Mouse (Mus musculus): ENCODE data around the gene Alg14. TPM values are rescaled to one million over a fixed set of nuclear protein-coding genes. Genes with fewer than 3 reads are reported as not detected.

The Alg14 gene
- total and polyA plus RNA-seq, 3 experiments = 6.0 to 10.2 (median 6.3) TPM

- in situ Hi-C loops (cut with MboI; ENCODE audit: low pct_ligation_motif_present, low pct_unique_long_range_greater_than_20kb, low sequenced_read_pairs) = no loop called here
- H3K27me3 ChIP-seq (replicated peaks) = no peaks in the 10 kb centered on the region
- no peaks in the 10 kb centered on the region for H3K79me2 ChIP-seq (replicated peaks; ENCODE audit: control insufficient read depth, extremely low read depth, insufficient read depth, poor library complexity, severe bottlenecking)
- no peak for DNase-seq (ENCODE audit: extremely low read depth)
- no peak overlapping the region for H3K9ac ChIP-seq (ENCODE audit: insufficient read depth, low read depth)
- H3K27ac ChIP-seq (ENCODE audit: insufficient read depth, low read depth) = no peak overlapping the region
- H3K4me3 ChIP-seq (replicated peaks in 1 of 3; ENCODE audit: low read depth in 2 of 3, low read length in 2 of 3, poor library complexity in 1 of 3) = no peak overlapping the region
- H3K9me3 ChIP-seq (replicated peaks; ENCODE audit: low read length) = no peaks in the 10 kb centered on the region
- no peak overlapping the region for H3K4me2 ChIP-seq (ENCODE audit: insufficient read depth, low read depth, poor library complexity, severe bottlenecking)
- TF ChIP-seq JUN (IDR thresholded peaks at IDR 0.05; ENCODE audit: insufficient read depth, low read depth, low read length) (no peak), KAT2A (IDR thresholded peaks at IDR 0.05; ENCODE audit: insufficient replicate concordance, low read length) (no peak), USF2 (conservative IDR thresholded peaks at IDR 0.05; ENCODE audit: low read depth, low read length) (no peak), MEF2A (IDR thresholded peaks at IDR 0.05; ENCODE audit: borderline replicate concordance, low read depth, low read length) (no peak), ETS1 (conservative IDR thresholded peaks at IDR 0.05; ENCODE audit: low read depth, low read length) (no peak), SIN3A (IDR thresholded peaks at IDR 0.05; ENCODE audit: low read length) (no peak), POLR2A (IDR thresholded peaks at IDR 0.05; ENCODE audit: low read depth, low read length) (no peak), CHD1 (IDR thresholded peaks at IDR 0.05; ENCODE audit: low read depth, low read length) (no peak)
- peaks cover 0 to 4% of the 10 kb centered on the region in 2 experiments; a peak in 1 of 4 replicates for H3K4me1 ChIP-seq (ENCODE audit: control insufficient read depth in 1 of 2, insufficient read depth in 2 of 2)
- dilution Hi-C loops (cut with MboI; ENCODE audit: extremely low pct_ligation_motif_present, extremely low pct_unique_long_range_greater_than_20kb, low sequenced_read_pairs) = no loop called here
- H3K36me3 ChIP-seq (replicated peaks in 1 of 2; ENCODE audit: control insufficient read depth in 1 of 2, insufficient read depth in 1 of 2, low read length in 1 of 2) = no peaks in the 10 kb centered on the region
Observed at GRCm38 (mm10) chr3:121408386-121408785, 116.8 kb downstream of the Alg14 start.

GRCm38 (mm10) chr3:121411450-121411849 is 119.9 kb downstream of the Alg14 start:
- H3K4me2 ChIP-seq (ENCODE audit: insufficient read depth, low read depth, poor library complexity, severe bottlenecking) = no peak overlapping the region
- H3K9ac ChIP-seq (ENCODE audit: insufficient read depth, low read depth) = no peak overlapping the region
- no peaks in the 10 kb centered on the region for H3K27me3 ChIP-seq (replicated peaks)
- H3K4me1 ChIP-seq (ENCODE audit: control insufficient read depth in 1 of 2, insufficient read depth in 2 of 2) = peaks cover 0 to 4% of the 10 kb centered on the region in 2 experiments; a peak in 1 of 4 replicates
- dilution Hi-C loops (cut with MboI; ENCODE audit: extremely low pct_ligation_motif_present, extremely low pct_unique_long_range_greater_than_20kb, low sequenced_read_pairs) = no loop called here
- no peak for TF ChIP-seq CHD1 (IDR thresholded peaks at IDR 0.05; ENCODE audit: low read depth, low read length)
- TF ChIP-seq JUND (conservative IDR thresholded peaks at IDR 0.05; ENCODE audit: low read depth, low read length) = no peak
- TF ChIP-seq BHLHE40 (IDR thresholded peaks at IDR 0.05; ENCODE audit: low read depth, low read length) = no peak
- TF ChIP-seq TBP (conservative IDR thresholded peaks at IDR 0.05; ENCODE audit: low read depth, low read length) = no peak
- TF ChIP-seq EP300 (IDR thresholded peaks at IDR 0.05; ENCODE audit: low read length) = no peak
- no peak for TF ChIP-seq ZC3H11A (IDR thresholded peaks at IDR 0.05; ENCODE audit: low read depth, low read length)
- TF ChIP-seq POLR2A (IDR thresholded peaks at IDR 0.05; ENCODE audit: low read depth, low read length) = no peak
- no peak for TF ChIP-seq RAD21 (IDR thresholded peaks at IDR 0.05; ENCODE audit: low read depth, low read length)
- no peak for TF ChIP-seq SIN3A (IDR thresholded peaks at IDR 0.05; ENCODE audit: low read length)
- H3K4me3 ChIP-seq (replicated peaks in 1 of 3; ENCODE audit: low read depth in 2 of 3, low read length in 2 of 3, poor library complexity in 1 of 3) = no peak overlapping the region
- no peaks in the 10 kb centered on the region for H3K9me3 ChIP-seq (replicated peaks; ENCODE audit: low read length)
- no peak overlapping the region for H3K27ac ChIP-seq (ENCODE audit: insufficient read depth, low read depth)
- H3K36me3 ChIP-seq (replicated peaks in 1 of 2; ENCODE audit: control insufficient read depth in 1 of 2, insufficient read depth in 1 of 2, low read length in 1 of 2) = no peaks in the 10 kb centered on the region
- in situ Hi-C loops (cut with MboI; ENCODE audit: low pct_ligation_motif_present, low pct_unique_long_range_greater_than_20kb, low sequenced_read_pairs) = no loop called here
- no peak for DNase-seq (ENCODE audit: extremely low read depth)
- H3K79me2 ChIP-seq (replicated peaks; ENCODE audit: control insufficient read depth, extremely low read depth, insufficient read depth, poor library complexity, severe bottlenecking) = no peaks in the 10 kb centered on the region

Other genes starting within 250 kb of the Alg14 start
- gene Rwdd3, start 120.1 kb upstream of the Alg14 start, total RNA-seq (2012; rRNA removed) = 2.0 and 2.3 TPM in 2 replicates
- 3.5 and 3.7 TPM in 2 replicates for gene Rwdd3, start 120.1 kb upstream of the Alg14 start, total RNA-seq (2014; rRNA removed)
- 3.7 and 5.9 TPM in 2 replicates for gene Rwdd3, start 120.1 kb upstream of the Alg14 start, polyA plus RNA-seq (2012; ENCODE audit: insufficient read length, low read depth)
- gene Tmem56, start 8.7 kb upstream of the Alg14 start, total RNA-seq (2012; rRNA removed) = not detected in 2 replicates
- gene Tmem56, start 8.7 kb upstream of the Alg14 start, total RNA-seq (2014; rRNA removed) = not detected in 2 replicates
- gene Tmem56, start 8.7 kb upstream of the Alg14 start, polyA plus RNA-seq (2012; ENCODE audit: insufficient read length, low read depth) = not detected in 2 replicates
- gene Cnn3, start 134.7 kb downstream of the Alg14 start, total RNA-seq (2012; rRNA removed) = 9.5 and 12.5 TPM in 2 replicates
- gene Cnn3, start 134.7 kb downstream of the Alg14 start, total RNA-seq (2014; rRNA removed) = 46.4 and 48.3 TPM in 2 replicates
- 50.4 and 58.5 TPM in 2 replicates for gene Cnn3, start 134.7 kb downstream of the Alg14 start, polyA plus RNA-seq (2012; ENCODE audit: insufficient read length, low read depth)
- not detected in 2 replicates for gene Slc44a3, start 240.6 kb downstream of the Alg14 start, total RNA-seq (2012; rRNA removed)
- gene Slc44a3, start 240.6 kb downstream of the Alg14 start, total RNA-seq (2014; rRNA removed) = not detected in 2 replicates
- gene Slc44a3, start 240.6 kb downstream of the Alg14 start, polyA plus RNA-seq (2012; ENCODE audit: insufficient read length, low read depth) = not detected in 2 replicates